Mouse (Mus musculus) hindbrain, embryonic 11.5 days (tissue): ENCODE data around the gene Fmn2. TPM values are rescaled to one million over a fixed set of nuclear protein-coding genes. Genes with fewer than 3 reads are reported as not detected.

ENCODE experiments used
- ATAC-seq: fragments of 200-750 bp; cut with Nextera tagmentation; 2 replicates; pipeline ENCODE4 v1.8.0; 2017; ENCODE audit warnings: mild to moderate bottlenecking, moderate TSS enrichment, moderate library complexity; ENCODE audit not compliant: low FRiP score
- DNase-seq: peaks from one replicate; pipeline ENCODE4 v3.0.0-alpha.2; 2015; ENCODE audit warnings: low spot score
- H3K27ac ChIP-seq: fragments of 300-500 bp; sonication (generic); 2 replicates; pipeline ENCODE4 v1.5.1; 2014; ENCODE audit warnings: mild to moderate bottlenecking, low read depth, low read length
- H3K27me3 ChIP-seq: fragments of 300-500 bp; sonication (generic); 2 replicates; pipeline ENCODE4 v1.6.1; 2014; ENCODE audit warnings: mild to moderate bottlenecking, low read length, moderate library complexity, mixed read lengths; ENCODE audit not compliant: control insufficient read depth, insufficient read depth
- H3K36me3 ChIP-seq: fragments of 300-500 bp; sonication (generic); 2 replicates; pipeline ENCODE4 v1.6.1; 2014; ENCODE audit warnings: mild to moderate bottlenecking, low read length, moderate library complexity, mixed read lengths; ENCODE audit not compliant: control insufficient read depth, insufficient read depth
- H3K4me1 ChIP-seq: fragments of 300-500 bp; sonication (generic); replicated peaks from 2 replicates; pipeline ENCODE4 v1.6.1; 2014; ENCODE audit warnings: low read length, mixed read lengths; ENCODE audit not compliant: control insufficient read depth, insufficient read depth
- H3K4me2 ChIP-seq: fragments of 300-500 bp; sonication (generic); replicated peaks from 2 replicates; pipeline ENCODE4 v1.6.1; 2014; ENCODE audit warnings: mild to moderate bottlenecking, low read depth, low read length
- H3K4me3 ChIP-seq: fragments of 300-500 bp; sonication (generic); 2 replicates; pipeline ENCODE4 v1.5.1; 2014; ENCODE audit warnings: low read depth, low read length
- H3K9ac ChIP-seq: fragments of 300-500 bp; sonication (generic); 2 replicates; pipeline ENCODE4 v1.6.1; 2014; ENCODE audit warnings: low read depth, low read length
- H3K9me3 ChIP-seq: fragments of 300-500 bp; sonication (generic); 2 replicates; pipeline ENCODE4 v1.6.1; 2016; ENCODE audit warnings: low read length; ENCODE audit not compliant: control insufficient read depth
- WGBS: fragments of 180-500 bp; shearing (Covaris S2); extraction: QIAGEN DNeasy Blood & Tissue Kit; methylation state at CpG from one replicate; pipeline ENCODE4 v1.1.7; 2014; 5-methylcytosine and 5-hydroxymethylcytosine counted together
- polyA plus RNA-seq: library from polyadenylated mRNA; unstranded; fragments of >200 nt; fragmentation: Nextera tagmentation; extraction: Ambion mirVana; gene quantifications from 2 replicates; pipeline ENCODE4 v1.2.1, GENCODE M21; 2014

Gene Fmn2
- polyA plus RNA-seq, 1 experiment from 2014 or later, result 11.3 TPM

GRCm38 (mm10) chr1:174594989-174595388, 93.4 kb downstream of the Fmn2 start:
- ATAC-seq (no peak), DNase-seq (peak; percentile 82)
- H3K9ac ChIP-seq, result no peak overlapping the region
- no peaks in the 10 kb centered on the region for H3K36me3 ChIP-seq
- H3K4me3 ChIP-seq, result no peak overlapping the region
- no peak overlapping the region for H3K27ac ChIP-seq
- no peaks in the 10 kb centered on the region for H3K27me3 ChIP-seq
- H3K4me1 ChIP-seq, result no peaks in the 10 kb centered on the region
- H3K9me3 ChIP-seq, result no peaks in the 10 kb centered on the region
- H3K4me2 ChIP-seq, result no peak overlapping the region
- 13% methylated on average over 4 of the region's 4 CpGs for WGBS

- Histone ChIP-seq H3K9ac (no peak overlapping the region), H3K27ac (no peak overlapping the region), H3K4me3 (no peak overlapping the region), H3K4me1 (no peaks in the 10 kb centered on the region), H3K9me3 (no peaks in the 10 kb centered on the region), H3K36me3 (no peaks in the 10 kb centered on the region), H3K27me3 (no peaks in the 10 kb centered on the region), H3K4me2 (no peak overlapping the region)
- 69% methylated on average over 3 of the region's 3 CpGs for WGBS
- no peak for DNase-seq
- no peak for ATAC-seq
Observed at GRCm38 (mm10) chr1:174597495-174597894, 95.9 kb downstream of the Fmn2 start.

GRCm38 (mm10) chr1:174598226-174598625, 96.6 kb downstream of the Fmn2 start:
- Histone ChIP-seq H3K4me1 (no peaks in the 10 kb centered on the region), H3K4me3 (no peak overlapping the region), H3K9me3 (no peaks in the 10 kb centered on the region), H3K27me3 (no peaks in the 10 kb centered on the region), H3K9ac (no peak overlapping the region), H3K36me3 (no peaks in the 10 kb centered on the region), H3K4me2 (no peak overlapping the region), H3K27ac (no peak overlapping the region)
- WGBS, result 91% methylated on average over 6 of the region's 6 CpGs
- DNase-seq (no peak), ATAC-seq (no peak)

- no peak overlapping the region for H3K9ac ChIP-seq
- DNase-seq (no peak), ATAC-seq (0 out of 2 replicates have a peak, but pooled peaks have one; percentile 9)
- H3K9me3 ChIP-seq, result no peaks in the 10 kb centered on the region
- no peaks in the 10 kb centered on the region for H3K36me3 ChIP-seq
- 96% methylated on average over 2 of the region's 2 CpGs for WGBS
- no peaks in the 10 kb centered on the region for H3K27me3 ChIP-seq
- no peak overlapping the region for H3K27ac ChIP-seq
- H3K4me1 ChIP-seq, result no peaks in the 10 kb centered on the region
- no peak overlapping the region for H3K4me2 ChIP-seq
- H3K4me3 ChIP-seq, result no peak overlapping the region
Observed at GRCm38 (mm10) chr1:174600041-174600440, 98.4 kb downstream of the Fmn2 start.

- no peaks in the 10 kb centered on the region for H3K4me1 ChIP-seq
- ATAC-seq, result peak; percentile 74
Observed at GRCm38 (mm10) chr1:174600620-174601019, 99.0 kb downstream of the Fmn2 start.

GRCm38 (mm10) chr1:174617368-174617767, 115.7 kb downstream of the Fmn2 start:
- Histone ChIP-seq H3K4me1 (no peaks in the 10 kb centered on the region), H3K36me3 (no peaks in the 10 kb centered on the region), H3K4me3 (no peak overlapping the region), H3K9ac (no peak overlapping the region), H3K4me2 (no peak overlapping the region), H3K27me3 (no peaks in the 10 kb centered on the region), H3K9me3 (no peaks in the 10 kb centered on the region), H3K27ac (no peak overlapping the region)
- 67% methylated on average over 4 of the region's 4 CpGs for WGBS
- ATAC-seq, result no peak
- DNase-seq, result no peak

More at GRCm38 (mm10) chr1:174600620-174601019, 99.0 kb downstream of the Fmn2 start:
- H3K4me2 ChIP-seq, result no peak overlapping the region
- 71% methylated on average over 1 of the region's 1 CpGs for WGBS
- DNase-seq, result peak; percentile 13
- H3K27ac ChIP-seq, result no peak overlapping the region
- no peak overlapping the region for H3K4me3 ChIP-seq
- H3K9ac ChIP-seq, result no peak overlapping the region
- no peaks in the 10 kb centered on the region for H3K9me3 ChIP-seq
- H3K27me3 ChIP-seq, result no peaks in the 10 kb centered on the region
- no peaks in the 10 kb centered on the region for H3K36me3 ChIP-seq

GRCm38 (mm10) chr1:174621512-174621911, 119.9 kb downstream of the Fmn2 start:
- ATAC-seq, result no peak

GRCm38 (mm10) chr1:174623054-174623453, 121.4 kb downstream of the Fmn2 start:
- H3K9ac ChIP-seq, result no peak overlapping the region
- H3K9me3 ChIP-seq, result no peaks in the 10 kb centered on the region
- DNase-seq (peak; percentile 23), ATAC-seq (0 out of 2 replicates have a peak, but pooled peaks have one; percentile 27)
- H3K27me3 ChIP-seq, result no peaks in the 10 kb centered on the region
- no peak overlapping the region for H3K4me2 ChIP-seq
- 40% methylated on average over 3 of the region's 3 CpGs for WGBS
- H3K4me3 ChIP-seq, result no peak overlapping the region
- no peak overlapping the region for H3K27ac ChIP-seq
- H3K4me1 ChIP-seq, result no peaks in the 10 kb centered on the region
- no peaks in the 10 kb centered on the region for H3K36me3 ChIP-seq

More at GRCm38 (mm10) chr1:174621512-174621911, 119.9 kb downstream of the Fmn2 start:
- WGBS, result 23% methylated on average over 1 of the region's 1 CpGs
- no peaks in the 10 kb centered on the region for H3K9me3 ChIP-seq
- H3K4me2 ChIP-seq, result no peak overlapping the region
- no peak overlapping the region for H3K4me3 ChIP-seq
- no peak overlapping the region for H3K27ac ChIP-seq
- no peaks in the 10 kb centered on the region for H3K27me3 ChIP-seq
- DNase-seq, result no peak
- H3K4me1 ChIP-seq, result no peaks in the 10 kb centered on the region
- H3K36me3 ChIP-seq, result no peaks in the 10 kb centered on the region
- H3K9ac ChIP-seq, result no peak overlapping the region

- Histone ChIP-seq H3K27ac (no peak overlapping the region), H3K9me3 (no peaks in the 10 kb centered on the region), H3K4me3 (no peak overlapping the region), H3K27me3 (no peaks in the 10 kb centered on the region), H3K36me3 (no peaks in the 10 kb centered on the region), H3K4me1 (no peaks in the 10 kb centered on the region), H3K4me2 (no peak overlapping the region), H3K9ac (no peak overlapping the region)
- DNase-seq (no peak), ATAC-seq (peak; percentile 18; the same call in 1 of the 2 replicates)
- 67% methylated on average over 1 of the region's 1 CpGs for WGBS
Observed at GRCm38 (mm10) chr1:174630074-174630473, 128.4 kb downstream of the Fmn2 start.
